Mouse (Mus musculus): ENCODE measurements around the gene Retsat. TPM values are rescaled to one million over a fixed set of nuclear protein-coding genes. Genes with fewer than 3 reads are reported as not detected.

Retsat gene
- polyA plus RNA-seq, 1 experiment: 4.0 TPM

DNA sequence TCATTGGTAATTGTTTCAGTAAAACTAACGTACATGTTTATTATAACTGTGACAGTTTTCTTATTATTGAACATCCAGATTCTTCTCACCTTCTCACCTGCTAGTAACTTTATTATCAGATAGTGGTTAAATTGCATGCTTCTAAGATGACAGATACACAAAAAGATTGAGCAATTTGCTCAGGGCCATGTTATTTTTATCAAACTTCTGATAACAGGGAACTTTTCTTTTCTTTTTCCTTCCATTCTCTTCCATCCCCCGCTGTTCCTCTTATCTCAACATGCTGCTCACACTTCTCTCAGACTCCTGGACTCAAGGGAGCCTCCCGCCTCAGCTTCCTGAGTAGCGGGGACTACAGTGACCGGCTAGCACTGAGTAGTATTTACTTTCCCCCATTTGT, 22.6 kb downstream of the Retsat start:
- WGBS: 48% methylated on average over 5 of the region's 5 CpGs
- Histone ChIP-seq H3K27ac (ENCODE audit: control insufficient read depth, insufficient read depth, low read depth, low read length, poor library complexity) (no peak overlapping the region), H3K4me3 (replicated peaks; ENCODE audit: control insufficient read depth, low read depth, low read length) (no peak overlapping the region), H3K4me1 (ENCODE audit: control insufficient read depth, insufficient read depth, low read length) (peaks cover 3% of the 10 kb centered on the region)
- TF ChIP-seq CTCF (IDR thresholded peaks at IDR 0.05; ENCODE audit: control insufficient read depth, insufficient read depth, low read length) (no peak), POLR2A (IDR thresholded peaks at IDR 0.05; ENCODE audit: borderline replicate concordance, control insufficient read depth, low read depth, low read length) (no peak)

GRCm38 (mm10) chr6:72622917-72623316, 24.6 kb downstream of the Retsat start:
- TF ChIP-seq CTCF (IDR thresholded peaks at IDR 0.05; ENCODE audit: control insufficient read depth, insufficient read depth, low read length) (no peak), POLR2A (IDR thresholded peaks at IDR 0.05; ENCODE audit: borderline replicate concordance, control insufficient read depth, low read depth, low read length) (no peak)
- Histone ChIP-seq H3K4me3 (replicated peaks; ENCODE audit: control insufficient read depth, low read depth, low read length) (no peak overlapping the region), H3K4me1 (ENCODE audit: control insufficient read depth, insufficient read depth, low read length) (peaks cover 3% of the 10 kb centered on the region), H3K27ac (ENCODE audit: control insufficient read depth, insufficient read depth, low read depth, low read length, poor library complexity) (no peak overlapping the region)
- WGBS: 65% methylated on average over 3 of the region's 3 CpGs

DNA sequence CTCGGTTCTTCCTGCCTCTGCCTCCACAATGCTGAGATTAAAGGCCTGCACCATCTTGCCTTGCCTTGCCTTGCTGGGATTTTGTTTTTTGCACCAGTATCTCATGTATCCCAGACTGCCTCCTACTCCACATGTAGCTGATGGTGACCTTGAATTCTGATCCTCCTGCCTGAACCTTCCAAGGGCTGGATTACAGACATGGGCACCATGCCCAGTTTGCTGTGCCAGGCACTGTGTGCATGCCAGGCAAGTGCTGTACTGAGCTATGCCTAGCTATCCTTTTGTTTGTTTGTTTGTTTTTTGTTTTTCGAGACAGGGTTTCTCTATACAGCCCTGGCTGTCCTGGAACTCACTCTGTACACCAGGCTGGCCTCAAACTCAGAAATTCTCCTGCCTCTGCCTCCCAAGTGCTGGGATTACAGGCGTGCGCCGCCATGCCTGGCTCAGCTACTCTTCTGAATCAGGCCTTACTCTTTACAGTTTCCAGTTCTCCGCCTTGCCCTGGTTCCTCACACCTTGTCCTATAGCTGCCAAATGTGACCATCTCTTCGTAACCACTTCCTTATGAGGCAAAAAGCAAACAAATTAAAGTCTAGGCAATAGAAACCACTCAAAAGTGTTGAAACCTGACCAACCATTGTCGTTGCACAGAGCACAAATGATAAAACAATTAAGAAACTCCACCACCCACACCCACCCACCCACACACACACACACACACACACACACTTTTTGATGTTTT, 25.6 kb downstream of the Retsat start:
- 42% methylated on average over 8 of the region's 8 CpGs for whole genome bisulfite sequencing

DNA sequence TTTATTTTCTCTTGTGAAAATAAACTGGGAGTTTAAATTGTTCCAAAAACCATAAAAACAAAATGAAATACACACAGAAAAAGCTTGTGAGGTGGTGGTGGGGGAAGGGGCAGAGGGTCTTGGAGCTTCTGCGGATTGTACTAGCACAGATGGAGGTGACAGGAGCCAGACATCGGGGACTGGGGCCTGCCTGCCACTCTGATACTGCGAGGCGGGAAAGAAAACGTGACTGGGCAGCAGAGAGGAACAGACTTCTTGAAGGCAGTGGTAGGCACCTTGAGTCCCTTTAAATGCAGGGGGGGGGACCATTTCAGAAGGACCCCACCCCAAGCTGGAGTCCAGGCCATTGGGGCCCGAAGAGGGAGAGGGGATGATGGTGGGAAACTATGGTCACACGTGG, 28.1 kb downstream of the Retsat start:
- no peak for TF ChIP-seq CTCF (IDR thresholded peaks at IDR 0.05; ENCODE audit: control insufficient read depth, insufficient read depth, low read length)
- no peak for TF ChIP-seq POLR2A (IDR thresholded peaks at IDR 0.05; ENCODE audit: borderline replicate concordance, control insufficient read depth, low read depth, low read length)
- WGBS: 71% methylated on average over 7 of the region's 7 CpGs

More for the DNA sequence above, 25.6 kb downstream of the Retsat start:
- H3K27ac ChIP-seq (ENCODE audit: control insufficient read depth, insufficient read depth, low read depth, low read length, poor library complexity): no peak overlapping the region; the same call in 1 of the 2 replicates
- TF ChIP-seq CTCF (IDR thresholded peaks at IDR 0.05; ENCODE audit: control insufficient read depth, insufficient read depth, low read length) (no peak), POLR2A (IDR thresholded peaks at IDR 0.05; ENCODE audit: borderline replicate concordance, control insufficient read depth, low read depth, low read length) (no peak)
- no peak overlapping the region for H3K4me3 ChIP-seq (replicated peaks; ENCODE audit: control insufficient read depth, low read depth, low read length)
- peaks cover 3% of the 10 kb centered on the region for H3K4me1 ChIP-seq (ENCODE audit: control insufficient read depth, insufficient read depth, low read length)

GRCm38 (mm10) chr6:72627276-72627675, 29.0 kb downstream of the Retsat start:
- H3K4me1 ChIP-seq (ENCODE audit: control insufficient read depth, insufficient read depth, low read length): peaks cover 3% of the 10 kb centered on the region
- 54% methylated on average over 16 of the region's 16 CpGs for WGBS
- no peak overlapping the region for H3K27ac ChIP-seq (ENCODE audit: control insufficient read depth, insufficient read depth, low read depth, low read length, poor library complexity)
- no peak for TF ChIP-seq POLR2A (IDR thresholded peaks at IDR 0.05; ENCODE audit: borderline replicate concordance, control insufficient read depth, low read depth, low read length)
- no peak for TF ChIP-seq CTCF (IDR thresholded peaks at IDR 0.05; ENCODE audit: control insufficient read depth, insufficient read depth, low read length)
- no peak overlapping the region for H3K4me3 ChIP-seq (replicated peaks; ENCODE audit: control insufficient read depth, low read depth, low read length)

More for the DNA sequence above, 28.1 kb downstream of the Retsat start:
- no peak overlapping the region for H3K27ac ChIP-seq (ENCODE audit: control insufficient read depth, insufficient read depth, low read depth, low read length, poor library complexity)
- H3K4me3 ChIP-seq (replicated peaks; ENCODE audit: control insufficient read depth, low read depth, low read length): no peak overlapping the region
- H3K4me1 ChIP-seq (ENCODE audit: control insufficient read depth, insufficient read depth, low read length): peaks cover 3% of the 10 kb centered on the region

DNA sequence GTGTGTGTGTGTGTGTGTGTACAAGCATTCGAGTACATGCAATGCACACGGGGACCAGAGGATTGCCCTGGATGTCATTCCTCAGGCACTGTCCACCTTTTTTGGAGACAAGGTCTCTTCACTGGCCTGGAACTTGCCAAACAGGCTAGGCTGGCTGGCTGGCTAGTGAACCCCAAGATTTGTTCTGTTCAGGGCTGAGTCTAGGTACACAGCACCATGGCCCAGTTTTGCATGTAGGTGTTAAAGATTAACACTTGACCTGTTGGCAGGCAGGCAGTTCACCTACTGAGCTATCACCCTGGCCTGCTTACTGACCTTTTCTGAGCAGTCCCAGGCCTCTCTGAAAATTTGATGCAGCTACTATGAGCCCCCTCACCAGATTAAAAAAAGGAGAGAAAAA, 32.1 kb downstream of the Retsat start:
- Histone ChIP-seq H3K27ac (ENCODE audit: control insufficient read depth, insufficient read depth, low read depth, low read length, poor library complexity) (no peak overlapping the region), H3K4me3 (replicated peaks; ENCODE audit: control insufficient read depth, low read depth, low read length) (no peak overlapping the region), H3K4me1 (ENCODE audit: control insufficient read depth, insufficient read depth, low read length) (no peaks in the 10 kb centered on the region; the same call in 1 of the 2 replicates)
- no peak for TF ChIP-seq POLR2A (IDR thresholded peaks at IDR 0.05; ENCODE audit: borderline replicate concordance, control insufficient read depth, low read depth, low read length)
- TF ChIP-seq CTCF (IDR thresholded peaks at IDR 0.05; ENCODE audit: control insufficient read depth, insufficient read depth, low read length): no peak
- 67% methylated on average over 2 of the region's 2 CpGs for WGBS

GRCm38 (mm10) chr6:72630961-72631360, 32.7 kb downstream of the Retsat start:
- TF ChIP-seq CTCF (IDR thresholded peaks at IDR 0.05; ENCODE audit: control insufficient read depth, insufficient read depth, low read length): no peak
- no peak for TF ChIP-seq POLR2A (IDR thresholded peaks at IDR 0.05; ENCODE audit: borderline replicate concordance, control insufficient read depth, low read depth, low read length)
- Histone ChIP-seq H3K27ac (ENCODE audit: control insufficient read depth, insufficient read depth, low read depth, low read length, poor library complexity) (no peak overlapping the region), H3K4me1 (ENCODE audit: control insufficient read depth, insufficient read depth, low read length) (no peaks in the 10 kb centered on the region; the same call in 1 of the 2 replicates), H3K4me3 (replicated peaks; ENCODE audit: control insufficient read depth, low read depth, low read length) (no peak overlapping the region)
- WGBS: 84% methylated on average over 14 of the region's 14 CpGs

- no peak overlapping the region for H3K4me3 ChIP-seq (replicated peaks; ENCODE audit: control insufficient read depth, low read depth, low read length)
- H3K27ac ChIP-seq (ENCODE audit: control insufficient read depth, insufficient read depth, low read depth, low read length, poor library complexity): no peak overlapping the region
- TF ChIP-seq POLR2A (IDR thresholded peaks at IDR 0.05; ENCODE audit: borderline replicate concordance, control insufficient read depth, low read depth, low read length) (no peak), CTCF (IDR thresholded peaks at IDR 0.05; ENCODE audit: control insufficient read depth, insufficient read depth, low read length) (no peak)
- 84% methylated on average over 6 of the region's 6 CpGs for WGBS
- peaks cover 2% of the 10 kb centered on the region; the same call in 1 of the 2 replicates for H3K4me1 ChIP-seq (ENCODE audit: control insufficient read depth, insufficient read depth, low read length)
These were observed 33.4 kb downstream of the Retsat start for GRCm38 (mm10) chr6:72631700-72632099.

All from bone marrow, adult 2 months (tissue).